Mouse (Mus musculus): ENCODE measurements at regions not wholly inside any gene's neighbourhood (a gene's known extent, or its start where the extent isn't known, plus 50 kb on each side); places are given as distances from the start of the nearest gene placed in this dataset.
A peak's percentile ranks its signal among the peaks of the same experiment; 100 is the strongest.

- Histone ChIP-seq H3K4me2 (no peak overlapping the region), H3K27me3 (no peaks in the 10 kb centered on the region), H3K9ac (no peak overlapping the region), H3K36me3 (no peaks in the 10 kb centered on the region), H3K9me3 (replicated peaks) (0 out of 2 replicates have a peak, but pooled peaks cover 13% of the 10 kb centered on the region), H3K4me1 (replicated peaks) (no peaks in the 10 kb centered on the region), H3K4me3 (no peak overlapping the region), H3K27ac (no peak overlapping the region)
- ATAC-seq (replicated peaks; ENCODE audit: insufficient number of reproducible peaks, insufficient read depth, low FRiP score, low read depth), result no peak
- 67% methylated on average over 3 of the region's 3 CpGs for WGBS
Observed at GRCm38 (mm10) chr8:104034286-104034685, 67.1 kb upstream of the Cdh5 start.

GRCm38 (mm10) chr8:104036580-104037477 lies 64.6 kb upstream of the Cdh5 start:
- peaks cover 2% of the 10 kb centered on the region; the same call in 1 of the 2 replicates for H3K4me1 ChIP-seq (replicated peaks)
- 0 out of 2 replicates have a peak, but pooled peaks cover 2% of the 10 kb centered on the region for H3K9me3 ChIP-seq (replicated peaks)
- 68% methylated on average over 26 of the region's 26 CpGs for WGBS
- no peak overlapping the region for H3K4me2 ChIP-seq
- no peaks in the 10 kb centered on the region for H3K27me3 ChIP-seq
- no peak for ATAC-seq (replicated peaks; ENCODE audit: insufficient number of reproducible peaks, insufficient read depth, low FRiP score, low read depth)
- H3K4me3 ChIP-seq, result no peak overlapping the region
- H3K27ac ChIP-seq, result no peak overlapping the region
- no peak overlapping the region for H3K9ac ChIP-seq
- H3K36me3 ChIP-seq, result no peaks in the 10 kb centered on the region

- Histone ChIP-seq H3K36me3 (no peaks in the 10 kb centered on the region), H3K4me1 (replicated peaks) (peaks cover 5% of the 10 kb centered on the region; the same call in 1 of the 2 replicates), H3K9me3 (replicated peaks) (no peaks in the 10 kb centered on the region), H3K9ac (no peak overlapping the region), H3K27me3 (no peaks in the 10 kb centered on the region), H3K4me2 (no peak overlapping the region), H3K4me3 (no peak overlapping the region), H3K27ac (no peak overlapping the region)
- 78% methylated on average over 7 of the region's 7 CpGs for WGBS
- ATAC-seq (replicated peaks; ENCODE audit: insufficient number of reproducible peaks, insufficient read depth, low FRiP score, low read depth), result no peak
Observed at GRCm38 (mm10) chr8:104037611-104038010, 63.8 kb upstream of the Cdh5 start.

GRCm38 (mm10) chr8:104039526-104039925 lies 61.9 kb upstream of the Cdh5 start:
- no peak overlapping the region for H3K4me2 ChIP-seq
- H3K27ac ChIP-seq, result no peak overlapping the region
- no peak overlapping the region for H3K4me3 ChIP-seq
- ATAC-seq (replicated peaks; ENCODE audit: insufficient number of reproducible peaks, insufficient read depth, low FRiP score, low read depth), result peak; percentile 33
- 60% methylated on average over 12 of the region's 12 CpGs for WGBS
- H3K4me1 ChIP-seq (replicated peaks), result peaks cover 5% of the 10 kb centered on the region; the same call in 1 of the 2 replicates
- no peaks in the 10 kb centered on the region for H3K9me3 ChIP-seq (replicated peaks)
- H3K36me3 ChIP-seq, result no peaks in the 10 kb centered on the region
- H3K9ac ChIP-seq, result no peak overlapping the region
- no peaks in the 10 kb centered on the region for H3K27me3 ChIP-seq

GRCm38 (mm10) chr8:104041522-104041921 lies 59.9 kb upstream of the Cdh5 start:
- no peak overlapping the region for H3K4me2 ChIP-seq
- H3K27ac ChIP-seq, result no peak overlapping the region
- H3K36me3 ChIP-seq, result no peaks in the 10 kb centered on the region
- ATAC-seq (replicated peaks; ENCODE audit: insufficient number of reproducible peaks, insufficient read depth, low FRiP score, low read depth), result no peak
- H3K27me3 ChIP-seq, result no peaks in the 10 kb centered on the region
- no peaks in the 10 kb centered on the region for H3K9me3 ChIP-seq (replicated peaks)
- H3K9ac ChIP-seq, result no peak overlapping the region
- WGBS, result 76% methylated on average over 5 of the region's 5 CpGs
- H3K4me1 ChIP-seq (replicated peaks), result peaks cover 5% of the 10 kb centered on the region; the same call in 1 of the 2 replicates
- H3K4me3 ChIP-seq, result no peak overlapping the region

GRCm38 (mm10) chr8:104042434-104042833 lies 59.0 kb upstream of the Cdh5 start:
- H3K9me3 ChIP-seq (replicated peaks), result no peaks in the 10 kb centered on the region
- no peaks in the 10 kb centered on the region for H3K27me3 ChIP-seq
- peaks cover 5% of the 10 kb centered on the region; the same call in 1 of the 2 replicates for H3K4me1 ChIP-seq (replicated peaks)
- no peak overlapping the region for H3K4me3 ChIP-seq
- ATAC-seq (replicated peaks; ENCODE audit: insufficient number of reproducible peaks, insufficient read depth, low FRiP score, low read depth), result no peak; the same call in 1 of the 2 replicates
- H3K27ac ChIP-seq, result no peak overlapping the region
- H3K4me2 ChIP-seq, result peak overlapping the region; percentile 37; the same call in 1 of the 2 replicates
- 14% methylated on average over 8 of the region's 8 CpGs for WGBS
- no peak overlapping the region for H3K9ac ChIP-seq
- no peaks in the 10 kb centered on the region for H3K36me3 ChIP-seq

- WGBS, result 66% methylated on average over 5 of the region's 5 CpGs
- Histone ChIP-seq H3K36me3 (no peaks in the 10 kb centered on the region), H3K4me2 (no peak overlapping the region), H3K4me3 (no peak overlapping the region), H3K4me1 (replicated peaks) (no peaks in the 10 kb centered on the region), H3K9ac (no peak overlapping the region), H3K27me3 (0 out of 2 replicates have a peak, but pooled peaks cover 4% of the 10 kb centered on the region), H3K27ac (no peak overlapping the region), H3K9me3 (replicated peaks) (no peaks in the 10 kb centered on the region)
- no peak for ATAC-seq (replicated peaks; ENCODE audit: insufficient number of reproducible peaks, insufficient read depth, low FRiP score, low read depth)
Observed at GRCm38 (mm10) chr8:104048037-104048436, 53.4 kb upstream of the Cdh5 start.

GRCm38 (mm10) chr8:104049181-104049580 lies 52.2 kb upstream of the Cdh5 start:
- no peak for ATAC-seq (replicated peaks; ENCODE audit: insufficient number of reproducible peaks, insufficient read depth, low FRiP score, low read depth)
- no peaks in the 10 kb centered on the region for H3K36me3 ChIP-seq
- H3K9ac ChIP-seq, result no peak overlapping the region
- 0 out of 2 replicates have a peak, but pooled peaks cover 4% of the 10 kb centered on the region for H3K27me3 ChIP-seq
- H3K4me1 ChIP-seq (replicated peaks), result no peaks in the 10 kb centered on the region
- no peak overlapping the region for H3K27ac ChIP-seq
- H3K4me2 ChIP-seq, result no peak overlapping the region
- no peak overlapping the region for H3K4me3 ChIP-seq
- WGBS, result 78% methylated on average over 6 of the region's 6 CpGs
- H3K9me3 ChIP-seq (replicated peaks), result no peaks in the 10 kb centered on the region

- Histone ChIP-seq H3K27me3 (0 out of 2 replicates have a peak, but pooled peaks cover 4% of the 10 kb centered on the region), H3K4me1 (replicated peaks) (no peaks in the 10 kb centered on the region), H3K36me3 (no peaks in the 10 kb centered on the region), H3K27ac (no peak overlapping the region), H3K9me3 (replicated peaks) (no peaks in the 10 kb centered on the region), H3K4me3 (no peak overlapping the region), H3K4me2 (0 out of 2 replicates have a peak overlapping the region, but pooled peaks have one; percentile 26), H3K9ac (no peak overlapping the region)
- ATAC-seq (replicated peaks; ENCODE audit: insufficient number of reproducible peaks, insufficient read depth, low FRiP score, low read depth), result peak; percentile 43; the same call in 1 of the 2 replicates
- WGBS, result 29% methylated on average over 15 of the region's 15 CpGs
Observed at GRCm38 (mm10) chr8:104050694-104051539, 50.5 kb upstream of the Cdh5 start.

GRCm38 (mm10) chr8:104051540-104051882 lies 49.9 kb upstream of the Cdh5 start:
- H3K4me2 ChIP-seq, result no peak overlapping the region
- no peak overlapping the region for H3K27ac ChIP-seq
- no peaks in the 10 kb centered on the region for H3K4me1 ChIP-seq (replicated peaks)
- H3K9me3 ChIP-seq (replicated peaks), result no peaks in the 10 kb centered on the region
- no peak overlapping the region for H3K4me3 ChIP-seq
- 0 out of 2 replicates have a peak, but pooled peaks have one; percentile 35 for ATAC-seq (replicated peaks; ENCODE audit: insufficient number of reproducible peaks, insufficient read depth, low FRiP score, low read depth)
- no peak overlapping the region for H3K9ac ChIP-seq
- no peaks in the 10 kb centered on the region for H3K36me3 ChIP-seq
- 54% methylated on average over 5 of the region's 5 CpGs for WGBS
- 0 out of 2 replicates have a peak, but pooled peaks cover 4% of the 10 kb centered on the region for H3K27me3 ChIP-seq

All from heart, embryonic 15.5 days (tissue).